Comparison of ENCODE assay signal across 8 mouse cellular contexts in the genomic region with DNA sequence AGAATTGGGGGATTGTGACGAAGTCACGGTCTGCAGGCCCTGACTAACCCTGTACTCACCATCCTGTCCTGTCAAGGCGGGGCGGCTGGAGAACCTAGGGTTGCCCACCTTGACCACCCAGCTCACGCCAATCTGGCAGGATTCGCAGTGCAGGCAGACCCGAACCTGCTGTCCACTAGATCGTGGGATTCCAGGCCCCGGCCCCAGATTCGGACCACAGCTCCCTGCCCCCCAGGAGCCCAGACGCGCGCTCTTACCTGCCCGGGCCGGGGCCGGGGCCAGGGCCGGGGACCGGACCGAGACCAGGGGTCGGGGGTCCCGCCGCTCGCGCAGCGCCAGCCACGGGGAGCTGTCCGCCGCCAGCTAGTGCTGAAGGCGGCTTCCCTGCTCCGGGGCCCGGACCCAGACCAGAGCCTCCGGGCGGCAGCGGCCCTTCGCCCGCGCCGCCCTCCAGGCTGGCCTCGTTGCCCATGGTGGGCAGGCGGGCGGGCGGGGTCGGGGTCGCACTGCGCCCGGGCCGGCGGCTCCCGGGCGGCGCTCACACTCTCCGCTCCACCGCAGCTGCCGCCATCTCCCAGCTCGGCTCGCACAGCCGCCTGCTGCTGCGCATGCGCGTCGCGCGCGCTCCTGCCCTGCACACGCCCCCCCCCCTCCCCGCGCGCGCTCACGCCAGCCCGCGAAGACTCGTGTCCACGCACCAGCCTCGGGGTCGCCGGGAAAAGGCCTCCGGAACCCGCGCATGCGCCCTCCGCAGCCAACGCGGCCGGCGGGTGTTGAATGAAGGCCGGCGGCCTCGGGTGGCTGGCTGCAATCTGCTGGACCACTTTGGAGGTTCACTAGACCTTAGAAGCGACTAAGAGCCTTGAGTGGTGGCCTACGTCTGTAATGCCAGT. TPM values are rescaled to one million over a fixed set of nuclear protein-coding genes. Genes with fewer than 3 reads are reported as not detected.
DNase-seq lines count a peak whose midpoint lies in the region; ATAC-seq and TF ChIP-seq lines count a peak whose summit lies in the region.

A gene (minus strand): TSS at position 598 of the 893 bp plus-strand sequence.

- WGBS in embryonic facial prominence, embryonic 10.5 days: 1% methylated on average over 91 of the region's 91 CpGs
- WGBS in heart, embryonic 12.5 days: 2% methylated on average over 89 of the region's 91 CpGs
- whole genome bisulfite sequencing in liver, embryonic 12.5 days (ENCODE audit: insufficient replicate concordance): 3% methylated on average over 88 of the region's 91 CpGs
- 2% methylated on average over 66 of the region's 91 CpGs for WGBS in stomach, postnatal 0 days

- H3K4me1 ChIP-seq in embryonic facial prominence, embryonic 10.5 days: peaks cover 13% of the 10 kb centered on the region
- H3K4me1 ChIP-seq in heart, embryonic 12.5 days (replicated peaks): peaks cover 4% of the 10 kb centered on the region; the same call in 1 of the 2 replicates
- peaks cover 12% of the 10 kb centered on the region for H3K4me1 ChIP-seq in liver, embryonic 12.5 days
- H3K4me1 ChIP-seq in stomach, postnatal 0 days (replicated peaks; ENCODE audit: control insufficient read depth, insufficient read depth): no peaks in the 10 kb centered on the region

- peak within 1 kb of the TSS; percentile 98 for H3K4me2 ChIP-seq in heart, embryonic 12.5 days
- peak within 1 kb of the TSS; percentile 94 for H3K4me2 ChIP-seq in liver, embryonic 12.5 days
- H3K4me2 ChIP-seq in stomach, postnatal 0 days (replicated peaks; ENCODE audit: low read depth): peak within 1 kb of the TSS; percentile 95

- H3K27me3 ChIP-seq in embryonic facial prominence, embryonic 10.5 days (replicated peaks; ENCODE audit: low read depth, poor library complexity, severe bottlenecking): peaks cover 52% of the 10 kb centered on the region
- peaks cover 64% of the 10 kb centered on the region for H3K27me3 ChIP-seq in heart, embryonic 12.5 days (replicated peaks)
- peaks cover 95% of the 10 kb centered on the region for H3K27me3 ChIP-seq in liver, embryonic 12.5 days (replicated peaks)
- 0 out of 2 replicates have a peak, but pooled peaks cover 2% of the 10 kb centered on the region for H3K27me3 ChIP-seq in stomach, postnatal 0 days (ENCODE audit: control insufficient read depth, insufficient read depth, low read length)

- peak within 1 kb of the TSS; percentile 32; the same call in 1 of the 2 replicates for H3K9ac ChIP-seq in heart, embryonic 12.5 days
- H3K9ac ChIP-seq in liver, embryonic 12.5 days: peak within 1 kb of the TSS; percentile 41
- peak within 1 kb of the TSS; percentile 45 for H3K9ac ChIP-seq in stomach, postnatal 0 days (ENCODE audit: low read length)

- peak; percentile 57 for ATAC-seq in heart, embryonic 12.5 days (ENCODE audit: insufficient number of reproducible peaks, low FRiP score)
- peak; percentile 30; the same call in 1 of the 2 replicates for ATAC-seq in liver, embryonic 12.5 days
- ATAC-seq in stomach, postnatal 0 days (ENCODE audit: low FRiP score, low TSS enrichment): peak; percentile 64

- peak within 1 kb of the TSS; percentile 69 for H3K27ac ChIP-seq in embryonic facial prominence, embryonic 10.5 days (replicated peaks)
- H3K27ac ChIP-seq in heart, embryonic 12.5 days (ENCODE audit: poor library complexity, severe bottlenecking): no peak within 1 kb of the TSS
- H3K27ac ChIP-seq in liver, embryonic 12.5 days: no peak within 1 kb of the TSS
- H3K27ac ChIP-seq in stomach, postnatal 0 days (replicated peaks): no peak within 1 kb of the TSS

- H3K4me3 ChIP-seq in embryonic facial prominence, embryonic 10.5 days: peak within 1 kb of the TSS; percentile 78
- H3K4me3 ChIP-seq in heart, embryonic 12.5 days: peak within 1 kb of the TSS; percentile 64
- peak within 1 kb of the TSS; percentile 64 for H3K4me3 ChIP-seq in liver, embryonic 12.5 days
- H3K4me3 ChIP-seq in stomach, postnatal 0 days (ENCODE audit: low read depth, low read length): peak within 1 kb of the TSS; percentile 52

- TF ChIP-seq CTCF in stomach, postnatal 0 days (IDR thresholded peaks at IDR 0.05; ENCODE audit: low read depth): no peak

- TF ChIP-seq EP300 in stomach, postnatal 0 days (optimal IDR thresholded peaks at IDR 0.05): no peak

- H3K36me3 ChIP-seq in embryonic facial prominence, embryonic 10.5 days (replicated peaks): no peaks in the 10 kb centered on the region
- H3K36me3 ChIP-seq in heart, embryonic 12.5 days: no peaks in the 10 kb centered on the region
- H3K36me3 ChIP-seq in liver, embryonic 12.5 days: no peaks in the 10 kb centered on the region
- no peaks in the 10 kb centered on the region for H3K36me3 ChIP-seq in stomach, postnatal 0 days (ENCODE audit: control insufficient read depth, insufficient read depth, low read length)

- peak; percentile 44 for DNase-seq in urinary bladder, adult 2 months (ENCODE audit: low spot score)
- no peak for DNase-seq in urinary bladder, postnatal 10 days (ENCODE audit: low spot score)
- peak; percentile 85 for DNase-seq in embryonic facial prominence, embryonic 10.5 days (ENCODE audit: low spot score)
- peak; percentile 78 for DNase-seq in kidney, postnatal 14 days
- DNase-seq in neural tube, embryonic 10.5 days (ENCODE audit: extremely low spot score, low spot score): peak; percentile 86
- DNase-seq in stomach, postnatal 0 days (ENCODE audit: low spot score): peak; percentile 61

- H3K9me3 ChIP-seq in embryonic facial prominence, embryonic 10.5 days: no peaks in the 10 kb centered on the region
- H3K9me3 ChIP-seq in heart, embryonic 12.5 days (replicated peaks): no peaks in the 10 kb centered on the region
- no peaks in the 10 kb centered on the region for H3K9me3 ChIP-seq in liver, embryonic 12.5 days (replicated peaks)
- H3K9me3 ChIP-seq in stomach, postnatal 0 days (ENCODE audit: control insufficient read depth, low read length): no peaks in the 10 kb centered on the region

RNA-seq across cellular contexts. Expression of the gene that starts here (rescaled TPM):
- 0.41 and 0.44 TPM in 2 replicates for polyA plus RNA-seq in urinary bladder, adult 2 months (2012; rRNA removed)
- 1.4 and 1.7 TPM in 2 replicates for polyA plus RNA-seq in embryonic facial prominence, embryonic 10.5 days (2016; fragmentation: Nextera tagmentation; extraction: Ambion mirVana)
- 0.39 and 0.50 TPM in 2 replicates for polyA plus RNA-seq in heart, embryonic 12.5 days (2016; fragmentation: Nextera tagmentation; extraction: Ambion mirVana)
- 2.8 and 3.0 TPM in 2 replicates for polyA plus RNA-seq in liver, embryonic 12.5 days (2016; fragmentation: Nextera tagmentation; extraction: Ambion mirVana)
- 1.6 and 2.0 TPM in 2 replicates for polyA plus RNA-seq in stomach, postnatal 0 days (2015; fragmentation: Nextera tagmentation; extraction: Ambion mirVana)

Comparison
In these comparisons a context has a peak if more than half of its experiments do, and no peak if none do; other contexts are left out.
1. Peak in DNase-seq in urinary bladder, adult 2 months; RNA of the gene not detected or under 1 TPM.
2. Peak in ATAC-seq, H3K4me3 ChIP-seq, H3K9ac ChIP-seq and H3K4me2 ChIP-seq in heart, embryonic 12.5 days; RNA of the gene not detected or under 1 TPM.